Mouse (Mus musculus) cerebellum, adult 2 months (tissue): ENCODE measurements around the gene Shoc2.

Experiments used
- CTCF ChIP-seq: fragments of 200-500 bp; IDR thresholded peaks from 2 replicates; pipeline ENCODE4 v1.5.1; 2011; ENCODE audit warnings: low read depth, mild to moderate bottlenecking, control low read depth, low read length, moderate library complexity, borderline replicate concordance; ENCODE audit not compliant: insufficient read depth
- POLR2A ChIP-seq: fragments of 200-500 bp; IDR thresholded peaks from 2 replicates; pipeline ENCODE4 v1.6.1; 2011; ENCODE audit warnings: low read length, control low read depth, borderline replicate concordance; ENCODE audit not compliant: insufficient read depth

GRCm38 (mm10) chr19:53990538-53990937 is 46.4 kb downstream of the Shoc2 start:
- no peak for TF ChIP-seq POLR2A
- no peak for TF ChIP-seq CTCF
